Mouse (Mus musculus): ENCODE measurements around the gene Gm10309.

GRCm38 (mm10) chr17:86546529-86546928 is 41.5 kb upstream of the Gm10309 start:
- TF ChIP-seq ZNF384 (IDR thresholded peaks at IDR 0.05; ENCODE audit: low read depth, low read length) (no peak), MXI1 (IDR thresholded peaks at IDR 0.05; ENCODE audit: low read depth, low read length) (no peak), E2F4 (IDR thresholded peaks at IDR 0.05; ENCODE audit: insufficient replicate concordance, low read depth, low read length) (no peak), POLR2A (IDR thresholded peaks at IDR 0.05; ENCODE audit: low read depth, low read length) (no peak), ZC3H11A (IDR thresholded peaks at IDR 0.05; ENCODE audit: low read depth, low read length) (no peak), CTCF (conservative IDR thresholded peaks at IDR 0.05 in 1 of 2, IDR thresholded peaks at IDR 0.05 in 1 of 2; ENCODE audit: low read depth in 2 of 2, low read length in 2 of 2) (no peak), TCF12 (IDR thresholded peaks at IDR 0.05; ENCODE audit: low read depth, low read length) (no peak), USF2 (conservative IDR thresholded peaks at IDR 0.05; ENCODE audit: low read depth, low read length) (no peak), NRF1 (IDR thresholded peaks at IDR 0.05; ENCODE audit: low read depth, low read length) (no peak), POLR2AphosphoS2 (IDR thresholded peaks at IDR 0.05; ENCODE audit: low read depth, low read length) (no peak), HCFC1 (IDR thresholded peaks at IDR 0.05; ENCODE audit: low read depth, low read length) (no peak), ZMIZ1 (IDR thresholded peaks at IDR 0.05; ENCODE audit: low read depth, low read length) (no peak), EP300 (IDR thresholded peaks at IDR 0.05; ENCODE audit: low read length) (no peak), RAD21 (IDR thresholded peaks at IDR 0.05; ENCODE audit: low read depth, low read length) (no peak)
